Mouse (Mus musculus) right cerebral cortex, postnatal 25 days (tissue): Measurements from ENCODE around the gene Tmem54.

ENCODE experiments used
- DNase-seq: peaks from one replicate; pipeline ENCODE4 v3.0.0; 2022

The Tmem54 gene

GRCm38 (mm10) chr4:129105356-129105755, at the start of gene Tmem54:
TSS of gene Tmem54 (plus strand) at chr4:129105548.
- no peak for DNase-seq

GRCm38 (mm10) chr4:129055562-129055961, 49.8 kb upstream of the Tmem54 start:
- no peak for DNase-seq

- peak; percentile 96 for DNase-seq
Measured at GRCm38 (mm10) chr4:129057533-129058206, 47.7 kb upstream of the Tmem54 start.

GRCm38 (mm10) chr4:129058207-129059092, 46.9 kb upstream of the Tmem54 start, which contains the start of gene Rnf19b:
TSS of gene Rnf19b (plus strand) at chr4:129058271.
- DNase-seq = peak; percentile 48

- peak; percentile 17 for DNase-seq
Measured at GRCm38 (mm10) chr4:129059125-129059551, 46.2 kb upstream of the Tmem54 start.

- no peak for DNase-seq
Measured at GRCm38 (mm10) chr4:129059922-129060321, 45.4 kb upstream of the Tmem54 start.

GRCm38 (mm10) chr4:129061486-129061885, 43.9 kb upstream of the Tmem54 start:
- DNase-seq = no peak

- DNase-seq = no peak
Measured at GRCm38 (mm10) chr4:129062281-129063075, 42.9 kb upstream of the Tmem54 start.

- DNase-seq = no peak
Measured at GRCm38 (mm10) chr4:129065688-129066236, 39.6 kb upstream of the Tmem54 start.

- no peak for DNase-seq
Measured at GRCm38 (mm10) chr4:129067638-129068415, 37.5 kb upstream of the Tmem54 start.

- no peak for DNase-seq
Measured at GRCm38 (mm10) chr4:129068848-129069247, 36.5 kb upstream of the Tmem54 start.

GRCm38 (mm10) chr4:129079126-129079525, 26.2 kb upstream of the Tmem54 start:
- DNase-seq = no peak

GRCm38 (mm10) chr4:129081041-129081440, 24.3 kb upstream of the Tmem54 start:
- no peak for DNase-seq

GRCm38 (mm10) chr4:129081512-129081911, 23.8 kb upstream of the Tmem54 start:
- DNase-seq = peak; percentile 16

GRCm38 (mm10) chr4:129081939-129082338, 23.4 kb upstream of the Tmem54 start:
- DNase-seq = no peak

- DNase-seq = peak; percentile 54
Measured at GRCm38 (mm10) chr4:129082379-129083115, 22.8 kb upstream of the Tmem54 start.

GRCm38 (mm10) chr4:129084896-129085295, 20.5 kb upstream of the Tmem54 start:
- DNase-seq = no peak

GRCm38 (mm10) chr4:129086078-129086477, 19.3 kb upstream of the Tmem54 start:
- peak; percentile 55 for DNase-seq

- no peak for DNase-seq
Measured at GRCm38 (mm10) chr4:129087850-129088249, 17.5 kb upstream of the Tmem54 start.

GRCm38 (mm10) chr4:129095276-129095675, 10.1 kb upstream of the Tmem54 start:
- no peak for DNase-seq

- no peak for DNase-seq
Measured at GRCm38 (mm10) chr4:129097006-129097405, 8.3 kb upstream of the Tmem54 start.
